Mouse (Mus musculus) stomach, postnatal 0 days (tissue): ENCODE results near the gene C87436. TPM values are rescaled to one million over a fixed set of nuclear protein-coding genes. Genes with fewer than 3 reads are reported as not detected.

Experiments used
- ATAC-seq: fragments of 200-750 bp; cut with Nextera tagmentation; 2 replicates; pipeline ENCODE4 v1.8.0; 2017; ENCODE audit not compliant: low FRiP score, low TSS enrichment
- DNase-seq: peaks from one replicate; pipeline ENCODE4 v3.0.0-alpha.2; 2016; ENCODE audit warnings: low spot score
- H3K27ac ChIP-seq: fragments of 300-500 bp; sonication (generic); replicated peaks from 2 replicates; pipeline ENCODE4 v1.5.1; 2014; ENCODE audit warnings: mild to moderate bottlenecking, control low read depth
- H3K27me3 ChIP-seq: fragments of 300-500 bp; sonication (generic); 2 replicates; pipeline ENCODE4 v1.6.1; 2014; ENCODE audit warnings: low read length; ENCODE audit not compliant: control insufficient read depth, insufficient read depth
- H3K36me3 ChIP-seq: fragments of 300-500 bp; sonication (generic); 2 replicates; pipeline ENCODE4 v1.6.1; 2014; ENCODE audit warnings: low read length, mixed read lengths; ENCODE audit not compliant: control insufficient read depth, insufficient read depth
- H3K4me1 ChIP-seq: fragments of 300-500 bp; sonication (generic); replicated peaks from 2 replicates; pipeline ENCODE4 v1.6.1; 2014; ENCODE audit warnings: antibody characterized with exemption; ENCODE audit not compliant: control insufficient read depth, insufficient read depth
- H3K4me2 ChIP-seq: fragments of 300-500 bp; sonication (generic); replicated peaks from 2 replicates; pipeline ENCODE4 v1.6.1; 2014; ENCODE audit warnings: low read depth, mild to moderate bottlenecking, control low read depth, moderate library complexity
- H3K4me3 ChIP-seq: fragments of 300-500 bp; sonication (generic); 2 replicates; pipeline ENCODE4 v1.5.1; 2014; ENCODE audit warnings: low read depth, low read length, control low read depth
- H3K9ac ChIP-seq: fragments of 300-500 bp; sonication (generic); 2 replicates; pipeline ENCODE4 v1.6.1; 2014; ENCODE audit warnings: mild to moderate bottlenecking, low read length, control low read depth, mixed read lengths
- H3K9me3 ChIP-seq: fragments of 300-500 bp; sonication (generic); 2 replicates; pipeline ENCODE4 v1.6.1; 2016; ENCODE audit warnings: low read length; ENCODE audit not compliant: control insufficient read depth
- CTCF ChIP-seq: IDR thresholded peaks from 2 replicates; pipeline ENCODE4 v1.5.1; 2016; ENCODE audit warnings: antibody characterized with exemption, low read depth, mild to moderate bottlenecking, moderate library complexity
- EP300 ChIP-seq: optimal IDR thresholded peaks from 2 replicates; pipeline ENCODE3; 2016; ENCODE audit warnings: antibody characterized with exemption
- WGBS: fragments of 180-500 bp; shearing (Covaris S2); extraction: QIAGEN DNeasy Blood & Tissue Kit; methylation state at CpG from one replicate; pipeline ENCODE4 v1.1.7; 2014; 5-methylcytosine and 5-hydroxymethylcytosine counted together
- polyA plus RNA-seq: library from polyadenylated mRNA; unstranded; fragments of >200 nt; fragmentation: Nextera tagmentation; extraction: Ambion mirVana; gene quantifications from 2 replicates; pipeline ENCODE4 v1.2.1, GENCODE M21; 2015

The C87436 gene
- polyA plus RNA-seq, 1 experiment from 2014 or later = 16.4 TPM

DNA sequence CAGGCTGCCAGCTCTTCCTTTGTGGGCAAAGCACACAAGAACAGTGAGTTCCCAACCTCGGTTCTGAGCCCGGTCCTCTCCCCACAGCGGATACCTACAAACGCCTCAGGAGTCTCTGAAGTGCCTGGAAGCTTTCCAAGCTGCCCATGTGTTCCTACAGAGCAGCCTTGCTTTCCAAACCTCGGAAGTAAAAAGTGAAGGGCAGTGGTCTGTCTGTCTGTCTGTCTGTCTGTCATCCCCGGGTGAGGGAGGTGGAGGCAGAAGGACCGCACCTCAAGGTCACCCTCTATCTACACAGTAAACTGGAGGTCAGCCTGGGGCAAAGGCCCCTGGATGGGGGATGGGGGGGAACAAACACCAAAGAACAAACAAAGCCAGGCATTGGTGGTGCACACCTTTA is 67.5 kb downstream of the C87436 start:
- WGBS = 50% methylated on average over 7 of the region's 7 CpGs
- no peaks in the 10 kb centered on the region for H3K4me1 ChIP-seq
- DNase-seq (no peak), ATAC-seq (no peak)
- H3K4me2 ChIP-seq = no peak overlapping the region
- H3K9me3 ChIP-seq = no peaks in the 10 kb centered on the region
- H3K27ac ChIP-seq = no peak overlapping the region
- no peaks in the 10 kb centered on the region for H3K36me3 ChIP-seq
- no peak overlapping the region for H3K9ac ChIP-seq
- no peak for TF ChIP-seq CTCF
- TF ChIP-seq EP300 = no peak
- H3K4me3 ChIP-seq = no peak overlapping the region
- H3K27me3 ChIP-seq = no peaks in the 10 kb centered on the region

DNA sequence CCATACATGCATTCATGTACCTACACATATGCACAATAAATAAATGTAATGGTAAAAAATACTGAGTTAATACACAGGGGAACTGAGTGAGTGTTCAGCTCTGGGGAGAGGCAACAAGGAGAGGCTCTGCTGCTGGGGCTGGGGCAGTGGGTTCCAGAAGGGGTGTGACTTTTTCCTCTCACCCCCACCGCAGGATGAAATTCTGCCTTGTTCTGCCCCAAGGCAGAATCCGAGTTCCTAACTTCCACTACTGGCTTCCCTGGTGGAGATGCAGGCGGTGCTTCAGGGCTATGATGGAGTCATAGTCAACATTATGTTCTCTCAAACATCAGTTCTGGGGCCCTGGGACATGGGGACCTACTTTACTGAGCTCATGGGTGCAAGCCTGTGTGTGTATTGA is 68.1 kb downstream of the C87436 start:
- no peaks in the 10 kb centered on the region for H3K36me3 ChIP-seq
- no peak overlapping the region for H3K4me3 ChIP-seq
- ATAC-seq (no peak), DNase-seq (no peak)
- H3K9ac ChIP-seq = no peak overlapping the region
- TF ChIP-seq CTCF (no peak), EP300 (no peak)
- WGBS = 88% methylated on average over 3 of the region's 3 CpGs
- H3K27ac ChIP-seq = no peak overlapping the region
- H3K4me2 ChIP-seq = no peak overlapping the region
- H3K4me1 ChIP-seq = no peaks in the 10 kb centered on the region
- no peaks in the 10 kb centered on the region for H3K27me3 ChIP-seq
- no peaks in the 10 kb centered on the region for H3K9me3 ChIP-seq

DNA sequence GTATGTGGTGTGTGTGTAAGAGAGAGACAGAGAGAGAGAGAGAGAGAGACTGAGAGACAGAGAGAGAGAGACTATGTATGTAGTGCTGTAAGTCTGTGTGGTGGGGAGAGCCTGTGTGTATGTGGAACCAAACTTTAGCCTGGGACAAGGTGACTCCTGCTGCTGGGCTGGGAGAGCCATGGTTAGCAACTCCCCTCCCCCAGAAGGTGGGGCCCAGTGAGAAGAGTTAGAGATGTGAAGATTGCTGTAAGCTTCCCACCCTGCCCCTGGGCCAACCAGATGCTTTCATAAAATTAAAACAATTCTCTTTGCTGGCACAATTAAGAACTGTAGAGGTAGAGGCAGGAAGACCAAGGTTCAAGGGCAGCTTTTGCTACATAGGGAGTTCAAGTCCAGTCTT is 68.9 kb downstream of the C87436 start:
- H3K4me1 ChIP-seq = no peaks in the 10 kb centered on the region
- no peak overlapping the region for H3K4me2 ChIP-seq
- H3K9ac ChIP-seq = no peak overlapping the region
- DNase-seq (no peak), ATAC-seq (no peak)
- H3K27me3 ChIP-seq = no peaks in the 10 kb centered on the region
- no peak overlapping the region for H3K4me3 ChIP-seq
- no peaks in the 10 kb centered on the region for H3K9me3 ChIP-seq
- TF ChIP-seq CTCF (no peak), EP300 (no peak)
- no peaks in the 10 kb centered on the region for H3K36me3 ChIP-seq
- no peak overlapping the region for H3K27ac ChIP-seq

DNA sequence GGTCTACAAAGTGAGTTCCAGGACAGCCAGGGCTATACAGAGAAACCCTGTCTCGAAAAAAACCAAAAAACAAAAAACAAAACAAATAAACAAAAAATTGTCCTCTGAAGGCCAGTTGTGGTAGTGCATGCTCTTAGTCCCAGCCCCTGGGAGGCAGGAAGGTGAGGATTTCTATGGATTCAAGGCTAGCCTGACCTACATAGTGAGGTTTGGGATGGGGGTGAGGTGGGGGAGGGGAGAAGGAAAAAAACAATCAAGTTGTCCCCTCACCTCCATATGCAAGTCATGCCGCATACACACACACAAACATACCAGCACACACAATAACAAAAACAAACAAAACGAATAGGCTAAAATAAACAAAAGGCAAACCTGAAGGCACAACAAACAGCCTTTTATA is 70.6 kb downstream of the C87436 start:
- Histone ChIP-seq H3K4me1 (no peaks in the 10 kb centered on the region), H3K4me2 (no peak overlapping the region), H3K27me3 (no peaks in the 10 kb centered on the region), H3K4me3 (no peak overlapping the region), H3K27ac (no peak overlapping the region), H3K9me3 (no peaks in the 10 kb centered on the region), H3K9ac (no peak overlapping the region), H3K36me3 (no peaks in the 10 kb centered on the region)
- ATAC-seq (no peak), DNase-seq (no peak)
- 73% methylated on average over 3 of the region's 3 CpGs for WGBS
- no peak for TF ChIP-seq CTCF
- no peak for TF ChIP-seq EP300

DNA sequence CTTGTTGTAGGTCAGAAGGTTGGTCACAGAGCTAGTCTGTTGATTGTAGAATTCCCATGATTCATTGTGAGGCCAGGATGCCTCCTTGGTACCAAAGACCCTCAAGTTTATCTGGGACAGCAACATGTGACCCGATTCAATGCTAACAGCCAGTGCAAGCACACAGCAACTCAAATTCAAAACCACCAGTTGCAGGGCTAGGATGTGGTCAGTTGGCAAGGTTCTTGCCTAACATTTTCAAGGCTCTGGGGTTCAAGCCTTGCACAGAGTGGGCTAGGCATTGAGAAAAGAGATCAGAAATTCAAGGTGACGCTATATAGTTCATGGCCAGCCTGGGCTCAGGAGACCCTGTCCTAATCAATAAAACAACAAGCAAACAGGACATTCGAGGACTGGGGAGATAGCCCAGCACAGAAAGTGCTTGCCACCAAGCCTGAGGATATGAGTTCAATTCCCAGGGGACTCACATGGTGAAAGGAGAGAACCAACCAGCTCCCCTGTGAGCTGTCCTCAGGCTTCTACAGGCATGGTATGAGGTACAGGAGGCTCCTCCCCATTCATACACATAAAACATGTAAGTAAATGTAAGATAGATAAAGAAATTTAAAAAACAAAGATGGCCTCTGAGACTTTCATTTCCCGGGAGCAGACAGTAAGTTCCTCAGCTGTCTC is 71.2 kb downstream of the C87436 start:
- TF ChIP-seq CTCF = no peak
- no peak for TF ChIP-seq EP300
- H3K9me3 ChIP-seq = no peaks in the 10 kb centered on the region
- ATAC-seq (no peak), DNase-seq (no peak)
- no peak overlapping the region for H3K27ac ChIP-seq
- no peak overlapping the region for H3K4me2 ChIP-seq
- H3K36me3 ChIP-seq = no peaks in the 10 kb centered on the region
- 79% methylated on average over 4 of the region's 4 CpGs for WGBS
- H3K4me3 ChIP-seq = no peak overlapping the region
- H3K9ac ChIP-seq = no peak overlapping the region
- no peaks in the 10 kb centered on the region for H3K27me3 ChIP-seq
- no peaks in the 10 kb centered on the region for H3K4me1 ChIP-seq

DNA sequence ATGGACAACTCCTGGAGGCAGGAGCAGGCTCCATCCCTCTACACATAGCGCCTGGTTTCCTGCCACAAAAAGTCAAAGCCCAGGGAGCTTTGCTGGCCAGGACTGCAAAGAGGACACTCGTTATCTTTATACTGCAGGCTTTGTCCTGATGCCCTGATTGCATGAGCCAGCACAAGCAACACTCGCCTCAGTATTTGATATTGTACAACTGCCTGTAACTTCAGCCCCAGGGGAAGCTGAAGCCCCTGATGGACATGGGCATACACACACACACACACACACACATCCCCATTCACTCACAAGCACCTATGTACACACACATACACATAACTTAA is 71.7 kb downstream of the C87436 start:
- no peak overlapping the region for H3K4me3 ChIP-seq
- ATAC-seq (no peak), DNase-seq (no peak)
- no peaks in the 10 kb centered on the region for H3K36me3 ChIP-seq
- no peaks in the 10 kb centered on the region for H3K27me3 ChIP-seq
- no peak for TF ChIP-seq EP300
- no peak for TF ChIP-seq CTCF
- H3K27ac ChIP-seq = no peak overlapping the region
- H3K9ac ChIP-seq = no peak overlapping the region
- WGBS = 69% methylated on average over 3 of the region's 3 CpGs
- no peaks in the 10 kb centered on the region for H3K9me3 ChIP-seq
- H3K4me2 ChIP-seq = no peak overlapping the region
- H3K4me1 ChIP-seq = no peaks in the 10 kb centered on the region
